Mouse (Mus musculus): ENCODE results near the gene Arpc5l. TPM values are rescaled to one million over a fixed set of nuclear protein-coding genes. Genes with fewer than 3 reads are reported as not detected.

The Arpc5l gene
- 102 and 113 TPM in 2 replicates for polyA plus RNA-seq (2015; fragmentation: Nextera tagmentation; extraction: Ambion mirVana)

DNA sequence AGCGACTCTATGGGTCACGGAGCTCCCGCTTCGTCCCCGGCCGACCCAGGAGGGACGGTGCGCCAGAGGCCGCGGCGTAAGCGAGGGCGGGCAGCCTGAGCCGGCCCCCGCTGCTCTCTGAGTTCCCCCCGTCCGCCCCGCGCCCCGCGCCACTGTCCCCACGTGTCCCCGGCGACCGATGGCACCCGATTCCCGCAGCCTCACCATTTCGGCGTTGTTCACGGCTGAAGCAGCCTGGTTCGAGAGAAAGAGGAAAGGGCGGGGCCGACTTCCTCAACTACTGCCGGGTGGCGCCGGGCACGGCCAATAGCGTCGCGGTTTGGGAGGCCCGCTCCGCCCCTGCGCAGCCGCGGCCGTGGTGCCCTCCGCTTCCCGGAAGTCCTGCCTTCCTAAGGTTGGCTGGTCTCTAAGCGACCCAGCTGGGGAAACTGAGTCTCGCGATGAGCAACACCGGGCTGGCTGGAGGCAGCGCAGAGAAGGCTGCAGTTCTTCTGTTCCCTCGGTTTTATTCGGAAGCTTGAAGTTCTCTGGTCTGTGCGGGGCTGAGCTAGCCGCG lies at the start of gene Arpc5l:
TSS of gene Arpc5l (plus strand) at position 469 of the 556 bp plus-strand sequence.
- ATAC-seq (ENCODE audit: low read depth) = peak; percentile 89
- Histone ChIP-seq H3K4me2 (ENCODE audit: low read depth, low read length) (peak within 1 kb of the TSS; percentile 66), H3K27me3 (ENCODE audit: control insufficient read depth, insufficient read depth, low read depth, low read length) (no peaks in the 10 kb centered on the region), H3K36me3 (ENCODE audit: control insufficient read depth, insufficient read depth, low read length) (peaks cover 32% of the 10 kb centered on the region), H3K9me3 (ENCODE audit: control insufficient read depth, low read length) (no peaks in the 10 kb centered on the region), H3K9ac (ENCODE audit: low read length) (peak within 1 kb of the TSS; percentile 92), H3K27ac (ENCODE audit: low read length) (peak within 1 kb of the TSS; percentile 83), H3K4me3 (ENCODE audit: low read length) (peak within 1 kb of the TSS; percentile 93), H3K4me1 (replicated peaks; ENCODE audit: control insufficient read depth, insufficient read depth, low read length) (peaks cover 36% of the 10 kb centered on the region)
- WGBS = under 1% methylated on average over 58 of the region's 58 CpGs

DNA sequence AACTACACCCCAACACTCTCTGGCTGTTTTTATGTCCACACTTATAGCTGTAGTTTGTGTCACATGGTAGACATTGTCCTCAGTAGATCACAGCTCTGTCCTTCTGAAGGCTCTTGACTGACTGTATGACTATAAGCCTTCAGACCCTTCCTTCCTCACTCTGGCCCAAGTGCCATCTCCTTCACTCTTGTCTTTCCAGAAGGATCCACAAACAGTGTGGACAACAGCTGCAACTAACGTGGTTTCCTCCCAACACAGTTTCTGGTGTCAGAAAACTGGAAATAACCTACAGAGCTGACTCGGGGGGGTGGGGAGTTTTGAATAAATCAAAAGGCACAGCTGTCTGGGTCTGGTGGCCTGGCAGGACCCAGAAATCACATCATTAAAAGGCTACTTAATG lies 49.1 kb upstream of the Arpc5l start:
- Histone ChIP-seq H3K4me1 (replicated peaks; ENCODE audit: control insufficient read depth, insufficient read depth, low read length) (peaks cover 3% of the 10 kb centered on the region), H3K9me3 (ENCODE audit: control insufficient read depth, low read length) (no peaks in the 10 kb centered on the region), H3K4me3 (ENCODE audit: low read length) (no peak overlapping the region), H3K27me3 (ENCODE audit: control insufficient read depth, insufficient read depth, low read depth, low read length) (no peaks in the 10 kb centered on the region), H3K36me3 (ENCODE audit: control insufficient read depth, insufficient read depth, low read length) (no peaks in the 10 kb centered on the region), H3K9ac (ENCODE audit: low read length) (no peak overlapping the region), H3K27ac (ENCODE audit: low read length) (no peak overlapping the region), H3K4me2 (ENCODE audit: low read depth, low read length) (no peak overlapping the region)
- WGBS = 51% methylated on average over 2 of the region's 2 CpGs
- ATAC-seq (ENCODE audit: low read depth) = no peak

DNA sequence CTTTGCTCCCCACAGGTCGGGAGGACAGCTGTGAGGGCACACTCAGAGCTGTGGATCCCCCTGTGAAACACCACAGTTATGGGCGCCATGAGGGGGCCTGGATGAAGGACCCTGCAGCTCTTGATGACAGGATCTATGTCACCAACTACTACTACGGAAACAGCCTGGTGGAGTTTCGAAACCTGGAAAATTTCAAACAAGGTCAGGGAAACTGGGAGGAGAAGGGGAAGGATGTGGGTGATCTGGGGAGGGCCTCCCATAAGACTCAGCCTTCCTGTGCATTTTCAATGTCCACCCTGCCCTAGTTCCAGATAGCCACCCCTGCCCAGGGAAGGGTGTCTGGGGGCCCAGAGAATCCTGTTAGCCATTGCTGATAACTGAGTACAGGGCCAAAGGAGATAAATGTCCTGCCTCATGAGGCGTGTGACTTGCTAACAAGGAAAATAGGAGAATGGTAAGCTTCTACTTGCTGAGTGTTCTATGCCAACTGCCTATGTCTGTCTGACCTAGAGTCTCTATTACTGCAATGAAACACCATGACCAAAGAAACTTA lies 47.4 kb upstream of the Arpc5l start:
- no peak overlapping the region for H3K4me2 ChIP-seq (ENCODE audit: low read depth, low read length)
- H3K9me3 ChIP-seq (ENCODE audit: control insufficient read depth, low read length) = no peaks in the 10 kb centered on the region
- no peaks in the 10 kb centered on the region for H3K4me1 ChIP-seq (replicated peaks; ENCODE audit: control insufficient read depth, insufficient read depth, low read length)
- H3K27me3 ChIP-seq (ENCODE audit: control insufficient read depth, insufficient read depth, low read depth, low read length) = no peaks in the 10 kb centered on the region
- H3K9ac ChIP-seq (ENCODE audit: low read length) = no peak overlapping the region
- 76% methylated on average over 5 of the region's 5 CpGs for WGBS
- no peak for ATAC-seq (ENCODE audit: low read depth)
- H3K36me3 ChIP-seq (ENCODE audit: control insufficient read depth, insufficient read depth, low read length) = no peaks in the 10 kb centered on the region
- no peak overlapping the region for H3K27ac ChIP-seq (ENCODE audit: low read length)
- no peak overlapping the region for H3K4me3 ChIP-seq (ENCODE audit: low read length)

DNA sequence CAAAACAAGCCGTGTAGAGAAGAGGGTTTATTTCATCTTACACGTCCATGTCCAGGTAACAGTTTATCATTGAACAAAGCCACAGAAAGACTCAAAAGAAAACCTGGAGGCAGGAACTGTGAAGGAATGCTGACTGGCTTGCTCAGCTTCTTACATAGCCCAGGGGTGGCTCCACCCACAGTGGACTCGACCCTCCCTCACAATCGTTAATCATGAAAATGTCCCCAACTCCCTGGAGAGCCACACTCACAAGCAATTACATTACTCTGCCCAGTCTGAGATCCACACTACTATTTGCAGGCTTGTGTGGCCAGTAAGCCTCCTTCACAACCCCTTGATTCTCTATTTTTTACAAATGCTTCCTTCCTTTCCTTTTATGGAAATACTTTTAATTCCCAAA lies 41.0 kb upstream of the Arpc5l start:
- Histone ChIP-seq H3K9ac (ENCODE audit: low read length) (no peak overlapping the region), H3K9me3 (ENCODE audit: control insufficient read depth, low read length) (no peaks in the 10 kb centered on the region), H3K4me1 (replicated peaks; ENCODE audit: control insufficient read depth, insufficient read depth, low read length) (no peaks in the 10 kb centered on the region; the same call in 1 of the 2 replicates), H3K27me3 (ENCODE audit: control insufficient read depth, insufficient read depth, low read depth, low read length) (no peaks in the 10 kb centered on the region), H3K4me3 (ENCODE audit: low read length) (no peak overlapping the region), H3K4me2 (ENCODE audit: low read depth, low read length) (no peak overlapping the region), H3K36me3 (ENCODE audit: control insufficient read depth, insufficient read depth, low read length) (no peaks in the 10 kb centered on the region), H3K27ac (ENCODE audit: low read length) (no peak overlapping the region)
- no peak for ATAC-seq (ENCODE audit: low read depth)
- WGBS = 11% methylated on average over 4 of the region's 4 CpGs

DNA sequence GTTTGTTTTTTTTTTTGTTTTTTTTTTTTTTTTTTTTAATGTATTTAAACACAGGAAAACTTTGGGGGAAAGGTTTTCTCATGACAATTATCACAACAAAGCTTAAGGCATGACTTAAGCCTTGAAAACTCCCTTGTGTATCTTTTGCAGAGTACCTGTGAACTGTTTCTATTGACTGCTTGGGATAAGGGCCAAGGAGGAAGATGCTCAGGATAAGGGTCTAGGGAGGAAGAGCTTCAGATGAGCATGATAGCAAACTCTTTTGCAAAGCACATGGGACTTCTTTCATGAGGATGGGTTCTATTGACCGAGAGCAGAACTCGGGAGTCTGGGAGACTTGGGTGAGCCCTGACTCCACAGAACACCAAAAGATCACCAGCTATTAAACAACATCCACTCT lies 35.5 kb upstream of the Arpc5l start:
- Histone ChIP-seq H3K4me1 (replicated peaks; ENCODE audit: control insufficient read depth, insufficient read depth, low read length) (no peaks in the 10 kb centered on the region), H3K27ac (ENCODE audit: low read length) (no peak overlapping the region), H3K9ac (ENCODE audit: low read length) (no peak overlapping the region), H3K9me3 (ENCODE audit: control insufficient read depth, low read length) (no peaks in the 10 kb centered on the region), H3K4me3 (ENCODE audit: low read length) (no peak overlapping the region), H3K27me3 (ENCODE audit: control insufficient read depth, insufficient read depth, low read depth, low read length) (no peaks in the 10 kb centered on the region), H3K4me2 (ENCODE audit: low read depth, low read length) (no peak overlapping the region), H3K36me3 (ENCODE audit: control insufficient read depth, insufficient read depth, low read length) (no peaks in the 10 kb centered on the region)
- WGBS = 79% methylated on average over 2 of the region's 2 CpGs
- no peak for ATAC-seq (ENCODE audit: low read depth)

DNA sequence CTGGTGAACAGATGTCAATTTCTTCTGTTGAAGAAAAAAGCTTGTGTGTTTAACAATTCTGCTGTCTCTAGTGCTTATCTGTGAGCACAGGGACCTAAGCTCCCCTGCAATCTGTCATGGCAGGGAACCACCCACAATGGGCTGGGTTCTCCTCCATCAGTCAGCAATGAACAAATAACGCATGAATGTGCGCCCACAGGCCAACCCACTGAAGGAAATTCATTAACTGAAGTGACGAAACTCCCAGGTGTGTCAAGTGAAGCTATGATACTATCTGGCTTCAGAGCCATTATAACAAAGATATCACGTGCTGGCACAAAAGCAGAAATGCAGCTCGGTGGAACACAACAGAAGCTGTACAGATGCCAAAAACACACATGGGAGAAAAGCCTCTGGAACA lies 35.1 kb upstream of the Arpc5l start:
- H3K4me3 ChIP-seq (ENCODE audit: low read length) = no peak overlapping the region
- H3K9me3 ChIP-seq (ENCODE audit: control insufficient read depth, low read length) = no peaks in the 10 kb centered on the region
- H3K9ac ChIP-seq (ENCODE audit: low read length) = no peak overlapping the region
- H3K4me1 ChIP-seq (replicated peaks; ENCODE audit: control insufficient read depth, insufficient read depth, low read length) = no peaks in the 10 kb centered on the region
- no peak overlapping the region for H3K4me2 ChIP-seq (ENCODE audit: low read depth, low read length)
- H3K27ac ChIP-seq (ENCODE audit: low read length) = no peak overlapping the region
- ATAC-seq (ENCODE audit: low read depth) = no peak
- 61% methylated on average over 5 of the region's 5 CpGs for WGBS
- H3K27me3 ChIP-seq (ENCODE audit: control insufficient read depth, insufficient read depth, low read depth, low read length) = no peaks in the 10 kb centered on the region
- H3K36me3 ChIP-seq (ENCODE audit: control insufficient read depth, insufficient read depth, low read length) = no peaks in the 10 kb centered on the region

DNA sequence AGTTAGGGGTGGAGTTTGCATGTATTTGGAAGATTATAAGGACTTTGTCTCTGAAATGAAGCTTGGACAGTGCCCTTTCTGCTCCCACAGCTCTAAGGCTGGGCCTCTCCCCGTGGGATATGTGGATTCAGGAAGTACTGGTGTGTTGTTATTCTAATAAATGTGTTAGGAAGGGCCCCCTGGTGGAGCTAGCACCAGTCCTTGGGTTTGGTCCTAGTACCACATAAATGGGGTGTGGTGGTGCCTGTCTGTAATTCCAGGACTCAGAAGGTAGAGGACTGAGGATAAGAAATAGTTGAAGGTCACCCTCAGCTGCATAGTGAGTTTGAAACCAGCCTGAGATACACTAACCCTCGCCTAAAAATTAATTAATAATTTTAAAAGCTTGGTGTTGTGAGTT lies 31.9 kb upstream of the Arpc5l start:
- WGBS = 25% methylated on average over 2 of the region's 2 CpGs
- H3K9ac ChIP-seq (ENCODE audit: low read length) = no peak overlapping the region
- no peaks in the 10 kb centered on the region for H3K4me1 ChIP-seq (replicated peaks; ENCODE audit: control insufficient read depth, insufficient read depth, low read length)
- H3K4me2 ChIP-seq (ENCODE audit: low read depth, low read length) = no peak overlapping the region
- no peaks in the 10 kb centered on the region for H3K9me3 ChIP-seq (ENCODE audit: control insufficient read depth, low read length)
- no peak overlapping the region for H3K4me3 ChIP-seq (ENCODE audit: low read length)
- H3K36me3 ChIP-seq (ENCODE audit: control insufficient read depth, insufficient read depth, low read length) = no peaks in the 10 kb centered on the region
- H3K27ac ChIP-seq (ENCODE audit: low read length) = no peak overlapping the region
- ATAC-seq (ENCODE audit: low read depth) = no peak
- H3K27me3 ChIP-seq (ENCODE audit: control insufficient read depth, insufficient read depth, low read depth, low read length) = no peaks in the 10 kb centered on the region

DNA sequence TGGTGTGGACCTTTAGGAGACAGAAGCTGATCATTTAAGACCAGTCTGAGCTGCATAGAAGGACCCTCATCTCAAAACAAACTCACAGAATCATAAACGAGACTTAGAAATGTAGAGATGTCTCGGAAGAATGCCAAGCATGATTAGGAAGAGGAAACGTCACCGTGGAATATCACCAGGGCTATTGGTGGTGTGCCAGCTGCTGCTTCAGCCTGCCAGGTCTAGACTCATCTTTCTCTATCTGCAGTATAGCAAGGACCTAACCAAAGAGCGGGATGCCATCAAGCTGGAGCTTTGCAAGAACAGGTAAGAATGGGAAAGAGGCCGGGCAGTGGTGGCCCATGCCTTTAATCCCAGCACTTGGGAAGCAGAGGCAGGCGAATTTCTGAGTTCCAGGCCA lies 31.4 kb upstream of the Arpc5l start:
- no peaks in the 10 kb centered on the region for H3K4me1 ChIP-seq (replicated peaks; ENCODE audit: control insufficient read depth, insufficient read depth, low read length)
- no peak overlapping the region for H3K9ac ChIP-seq (ENCODE audit: low read length)
- ATAC-seq (ENCODE audit: low read depth) = no peak
- no peaks in the 10 kb centered on the region for H3K36me3 ChIP-seq (ENCODE audit: control insufficient read depth, insufficient read depth, low read length)
- H3K27me3 ChIP-seq (ENCODE audit: control insufficient read depth, insufficient read depth, low read depth, low read length) = no peaks in the 10 kb centered on the region
- H3K4me3 ChIP-seq (ENCODE audit: low read length) = no peak overlapping the region
- no peak overlapping the region for H3K4me2 ChIP-seq (ENCODE audit: low read depth, low read length)
- no peak overlapping the region for H3K27ac ChIP-seq (ENCODE audit: low read length)
- 58% methylated on average over 7 of the region's 7 CpGs for WGBS
- H3K9me3 ChIP-seq (ENCODE audit: control insufficient read depth, low read length) = no peaks in the 10 kb centered on the region

DNA sequence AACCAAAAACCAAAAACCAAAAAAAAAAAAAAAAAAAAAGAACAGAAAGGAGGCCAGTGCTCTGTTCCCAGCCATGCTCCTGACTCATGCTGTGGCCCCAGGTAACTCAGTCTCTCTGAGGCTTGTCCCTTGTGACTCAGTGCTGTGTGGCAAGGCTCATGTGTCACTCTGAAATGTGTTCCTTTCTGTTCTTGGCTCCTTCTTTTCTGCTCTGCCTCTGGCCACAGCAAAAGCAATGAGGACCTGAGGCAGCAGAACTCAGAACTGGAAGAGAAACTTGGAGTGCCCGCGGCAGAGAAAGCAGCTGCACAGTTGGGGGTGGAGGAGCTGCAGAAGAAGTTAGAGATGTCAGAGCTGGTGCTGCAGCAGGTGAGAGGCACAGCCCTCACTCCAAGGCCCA lies 31.0 kb upstream of the Arpc5l start:
- no peaks in the 10 kb centered on the region for H3K27me3 ChIP-seq (ENCODE audit: control insufficient read depth, insufficient read depth, low read depth, low read length)
- no peaks in the 10 kb centered on the region for H3K4me1 ChIP-seq (replicated peaks; ENCODE audit: control insufficient read depth, insufficient read depth, low read length)
- no peak overlapping the region for H3K27ac ChIP-seq (ENCODE audit: low read length)
- 49% methylated on average over 2 of the region's 2 CpGs for WGBS
- no peak overlapping the region for H3K4me2 ChIP-seq (ENCODE audit: low read depth, low read length)
- H3K36me3 ChIP-seq (ENCODE audit: control insufficient read depth, insufficient read depth, low read length) = no peaks in the 10 kb centered on the region
- H3K9me3 ChIP-seq (ENCODE audit: control insufficient read depth, low read length) = no peaks in the 10 kb centered on the region
- no peak overlapping the region for H3K4me3 ChIP-seq (ENCODE audit: low read length)
- H3K9ac ChIP-seq (ENCODE audit: low read length) = no peak overlapping the region
- ATAC-seq (ENCODE audit: low read depth) = no peak

DNA sequence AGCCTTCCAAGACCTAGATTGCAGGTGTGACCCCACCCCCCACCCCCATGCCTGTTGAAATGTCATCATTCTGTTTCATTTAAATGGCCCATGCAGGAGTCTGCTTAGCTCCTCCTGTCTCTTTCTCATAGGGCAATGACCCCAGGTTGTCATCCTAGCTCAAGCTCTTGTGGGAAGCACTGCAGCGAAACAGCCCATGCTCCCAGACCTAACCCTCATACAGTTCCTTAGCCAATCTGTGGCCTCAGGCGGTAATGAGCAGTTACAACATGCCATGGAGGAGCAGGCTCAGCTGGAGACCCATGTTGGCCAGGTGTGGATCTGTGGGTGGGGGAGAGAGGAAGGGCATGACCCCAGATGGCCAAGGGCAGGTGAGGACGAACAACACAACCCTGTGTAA lies 30.0 kb upstream of the Arpc5l start:
- WGBS = 72% methylated on average over 3 of the region's 3 CpGs
- H3K27me3 ChIP-seq (ENCODE audit: control insufficient read depth, insufficient read depth, low read depth, low read length) = no peaks in the 10 kb centered on the region
- H3K4me1 ChIP-seq (replicated peaks; ENCODE audit: control insufficient read depth, insufficient read depth, low read length) = no peaks in the 10 kb centered on the region
- no peak overlapping the region for H3K9ac ChIP-seq (ENCODE audit: low read length)
- ATAC-seq (ENCODE audit: low read depth) = no peak
- H3K9me3 ChIP-seq (ENCODE audit: control insufficient read depth, low read length) = no peaks in the 10 kb centered on the region
- no peak overlapping the region for H3K4me2 ChIP-seq (ENCODE audit: low read depth, low read length)
- no peak overlapping the region for H3K27ac ChIP-seq (ENCODE audit: low read length)
- no peak overlapping the region for H3K4me3 ChIP-seq (ENCODE audit: low read length)
- no peaks in the 10 kb centered on the region for H3K36me3 ChIP-seq (ENCODE audit: control insufficient read depth, insufficient read depth, low read length)

Measured in lung, embryonic 16.5 days (tissue).